Mouse (Mus musculus) embryo, embryonic 10.5 days (tissue): ENCODE results near the gene Apoc4.
A peak's percentile ranks its signal among the peaks of the same experiment; 100 is the strongest.

Source experiments
- DNase-seq: peaks from one replicate; pipeline ENCODE4 v3.0.0-alpha.2; 2015; ENCODE audit warnings: low spot score

Apoc4 gene

DNA sequence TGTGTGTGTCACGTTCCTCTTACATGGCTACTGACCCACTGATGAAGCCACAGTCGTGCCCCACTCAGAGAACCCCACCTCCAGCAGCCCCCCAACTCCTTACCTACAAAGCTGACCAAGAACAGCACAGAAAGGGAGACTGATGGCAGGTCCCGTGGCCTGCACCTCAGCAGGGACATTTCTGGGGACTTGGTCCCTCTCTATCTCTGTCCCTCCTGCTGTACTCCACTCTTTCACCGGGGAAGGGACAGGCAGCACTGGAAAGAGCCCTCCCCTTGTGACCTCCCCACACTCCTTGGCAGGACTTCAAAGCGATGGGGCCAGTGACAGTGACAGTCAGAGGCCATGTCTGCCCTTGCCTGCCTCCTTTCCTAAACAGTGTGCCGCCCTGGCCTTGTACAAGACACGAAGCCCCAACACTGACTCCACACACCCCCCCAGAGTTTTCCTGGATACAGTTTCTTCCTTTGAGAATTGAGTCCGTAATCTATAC lies at the start of gene Apoc4, which contains the start of gene Gm44805:
TSS of gene Apoc4 (minus strand) at position 278 of the 493 bp plus-strand sequence.
TSS of gene Gm44805 (minus strand) at position 222 of the 493 bp plus-strand sequence.
- no peak for DNase-seq

DNA sequence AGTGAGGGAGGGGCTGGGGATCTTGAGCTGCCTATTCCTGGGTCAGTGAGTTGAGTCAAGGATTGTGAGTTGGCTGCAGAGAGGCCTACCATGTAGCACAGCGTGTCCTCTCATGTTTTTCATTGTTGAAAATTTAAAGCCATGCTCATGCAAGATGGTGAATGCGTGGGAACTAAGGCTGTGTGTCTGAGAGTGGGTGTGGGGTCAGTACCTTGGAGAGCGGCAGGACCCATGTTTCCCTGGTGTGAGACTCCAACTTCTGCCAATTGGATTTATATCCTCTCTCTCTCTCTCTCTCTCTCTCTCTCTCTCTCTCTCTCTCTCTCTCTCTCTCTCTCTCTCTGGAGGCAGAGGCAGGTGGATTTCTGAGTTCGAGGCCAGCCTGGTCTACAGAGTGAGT lies 45.3 kb upstream of the Apoc4 start:
- no peak for DNase-seq

- no peak for DNase-seq
These were observed 42.9 kb upstream of the Apoc4 start for GRCm38 (mm10) chr7:19724167-19724566.

GRCm38 (mm10) chr7:19722754-19723195 lies 41.5 kb upstream of the Apoc4 start:
- DNase-seq, result no peak

DNA sequence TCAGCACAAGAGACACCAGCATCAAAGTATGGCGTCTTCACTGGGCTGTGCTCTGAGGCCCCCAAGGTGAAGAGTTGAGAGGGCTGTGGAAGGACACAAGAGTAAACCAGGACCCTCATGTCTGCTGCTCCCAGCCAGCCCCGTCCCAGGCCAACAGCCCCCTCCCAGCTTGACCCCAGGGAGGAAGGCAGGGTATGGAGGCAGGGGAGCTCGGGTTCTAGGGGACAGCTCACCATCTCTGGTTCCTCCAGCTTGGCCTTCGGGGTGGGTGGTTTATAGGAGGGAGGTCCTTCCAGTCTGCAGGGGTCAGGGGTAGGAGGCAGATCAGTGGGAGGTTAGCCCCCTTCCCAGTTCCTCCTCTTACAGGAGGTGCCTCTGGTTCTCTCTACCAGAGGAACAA lies 37.9 kb upstream of the Apoc4 start:
- DNase-seq, result no peak

- no peak for DNase-seq
These were observed 37.1 kb upstream of the Apoc4 start for GRCm38 (mm10) chr7:19718297-19718952.

- DNase-seq, result no peak
These were observed 36.1 kb upstream of the Apoc4 start for GRCm38 (mm10) chr7:19717346-19717745.

GRCm38 (mm10) chr7:19716822-19717221 lies 35.5 kb upstream of the Apoc4 start:
- DNase-seq, result no peak

- no peak for DNase-seq
These were observed 34.9 kb upstream of the Apoc4 start for GRCm38 (mm10) chr7:19716055-19716682.

DNA sequence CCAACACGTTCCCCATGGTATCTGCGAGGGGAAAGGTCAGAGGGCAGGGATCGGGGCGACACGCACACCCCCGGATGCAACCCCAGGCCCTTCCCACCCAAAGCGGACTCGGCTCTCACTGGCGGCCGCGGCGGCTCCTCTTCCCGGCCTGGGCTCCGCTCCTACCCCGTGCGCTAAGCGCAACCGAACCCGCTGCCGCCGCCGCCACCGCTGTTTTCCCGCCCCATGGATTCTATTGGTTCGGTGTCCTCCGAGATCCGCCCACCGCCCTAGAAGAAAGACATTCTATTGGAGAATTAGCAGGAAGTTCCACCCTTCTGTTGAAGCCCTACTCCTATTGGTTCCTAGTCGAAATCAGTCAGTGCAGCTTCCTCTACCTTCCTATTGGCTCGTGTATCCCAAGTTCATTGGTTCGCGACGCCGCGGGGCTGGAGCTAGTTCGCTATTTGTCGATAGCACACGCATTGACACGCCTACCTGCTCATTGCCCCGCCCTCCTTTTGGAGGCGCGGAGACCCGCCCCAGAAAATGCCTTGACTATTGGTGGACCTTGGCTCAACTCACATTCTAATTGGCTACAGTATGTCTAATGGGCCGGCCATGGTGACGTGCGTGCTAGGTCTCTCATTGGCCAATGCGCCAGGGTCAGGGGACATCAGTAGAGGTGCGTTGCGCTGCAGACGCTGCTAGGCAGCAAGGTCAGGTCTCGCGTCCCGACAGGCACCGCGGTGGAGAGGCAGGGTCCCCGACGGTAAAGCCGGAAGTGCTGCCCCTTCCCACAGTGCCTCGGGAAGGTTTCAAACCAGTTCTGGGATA lies 34.2 kb upstream of the Apoc4 start, which contains the start of gene Tomm40:
TSS of gene Tomm40 (minus strand) at position 200 of the 816 bp plus-strand sequence.
- peak; percentile 100 for DNase-seq

- no peak for DNase-seq
These were observed 33.6 kb upstream of the Apoc4 start for GRCm38 (mm10) chr7:19714836-19715235.

DNA sequence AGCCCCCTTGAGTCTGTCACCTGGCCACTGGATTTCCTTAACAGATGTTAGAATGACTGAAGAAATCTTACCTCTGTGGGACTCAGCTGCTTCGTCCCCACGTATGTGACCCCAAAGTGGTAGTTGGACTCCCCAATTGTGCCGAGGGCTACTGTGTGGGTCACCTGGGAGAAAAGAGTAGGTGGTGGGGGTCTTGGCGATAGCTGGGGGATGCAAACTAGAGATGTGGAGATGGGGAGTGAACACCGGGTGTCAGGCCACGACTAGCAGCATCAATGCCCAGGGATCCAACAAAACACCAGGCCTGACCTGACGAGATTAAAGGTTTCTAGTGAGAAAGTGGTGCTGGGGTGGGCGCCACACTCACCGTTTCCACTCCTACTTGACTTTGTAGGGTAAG lies 32.3 kb upstream of the Apoc4 start:
- DNase-seq, result no peak

- DNase-seq, result peak; percentile 38
These were observed 31.9 kb upstream of the Apoc4 start for GRCm38 (mm10) chr7:19713196-19713595.

DNA sequence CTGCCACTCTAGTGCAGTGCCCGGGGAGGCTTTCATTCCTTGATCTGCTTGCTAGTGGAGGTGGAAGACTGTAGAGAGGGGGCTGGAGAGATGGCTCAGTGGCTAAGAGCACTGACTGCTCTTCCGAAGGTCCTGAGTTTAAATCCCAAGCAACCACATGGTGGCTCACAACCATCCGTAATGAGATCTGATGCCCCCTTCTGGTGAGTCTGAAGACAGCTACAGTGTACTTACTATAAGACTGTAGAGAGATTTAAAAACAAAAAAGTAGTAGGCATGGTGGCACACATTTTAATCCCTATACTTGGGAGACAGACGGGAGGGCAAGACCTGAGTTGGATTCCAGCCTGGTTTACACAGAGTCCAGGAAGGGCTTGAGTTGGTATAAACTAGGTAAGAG lies 31.1 kb upstream of the Apoc4 start:
- DNase-seq, result peak; percentile 33

DNA sequence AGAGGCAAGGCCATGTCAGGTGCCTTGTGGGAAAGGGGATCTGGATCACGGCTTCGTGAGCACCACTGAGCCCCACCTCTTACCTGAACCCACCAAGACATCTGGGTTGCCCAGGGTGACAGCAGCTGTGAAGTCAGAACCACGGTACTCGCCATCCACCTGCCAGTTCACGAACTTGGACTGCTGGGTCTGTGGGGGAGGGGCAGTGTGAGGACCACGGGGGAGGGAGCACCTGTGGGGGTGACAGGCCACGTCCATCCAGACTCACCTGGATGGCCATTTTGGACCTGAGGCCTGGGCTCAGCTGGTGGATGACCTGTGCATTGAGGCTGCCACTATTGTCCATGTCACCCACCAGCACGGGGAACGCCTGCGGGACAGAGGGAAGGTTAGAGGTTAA lies 29.4 kb upstream of the Apoc4 start:
- no peak for DNase-seq

DNA sequence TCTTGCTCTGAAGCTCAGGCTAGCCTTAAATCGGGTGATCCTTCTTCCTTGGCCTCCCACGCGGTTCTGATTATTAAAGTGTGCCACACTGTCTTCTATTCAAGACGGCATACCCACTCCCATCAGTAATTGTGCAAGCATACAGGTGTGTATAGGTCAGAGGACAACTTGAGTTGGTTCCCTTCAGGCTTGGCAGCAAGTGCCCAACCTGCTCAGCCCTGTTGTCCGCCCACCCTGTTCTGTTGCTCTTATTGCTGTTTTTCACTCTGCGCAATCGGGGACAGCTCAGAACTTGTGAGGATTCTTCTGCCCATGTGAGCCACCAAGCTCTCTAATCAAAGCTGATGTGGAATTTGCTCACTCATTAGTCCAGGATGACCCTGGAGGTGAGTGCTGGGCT lies 24.0 kb upstream of the Apoc4 start:
- no peak for DNase-seq

DNA sequence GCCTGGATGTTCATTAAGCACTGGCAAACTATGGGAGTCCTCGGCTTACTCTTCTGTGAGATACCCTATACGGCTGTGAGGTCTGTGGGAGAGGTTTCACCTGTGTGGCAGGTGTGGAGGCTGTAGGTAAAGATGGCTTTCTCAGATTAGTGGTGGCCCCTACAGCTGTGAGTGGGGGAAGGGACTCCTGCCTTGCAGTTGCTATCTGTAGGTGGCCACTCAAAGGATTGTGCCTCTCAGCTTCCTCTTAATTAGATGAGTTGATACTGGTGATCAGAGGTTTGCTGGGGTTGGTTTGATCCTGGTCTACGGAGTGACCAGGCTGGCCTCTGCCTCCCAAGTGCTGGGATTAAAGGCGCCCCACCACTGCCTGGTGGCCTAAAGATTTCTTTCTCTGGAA lies 23.2 kb upstream of the Apoc4 start:
- DNase-seq, result no peak

DNA sequence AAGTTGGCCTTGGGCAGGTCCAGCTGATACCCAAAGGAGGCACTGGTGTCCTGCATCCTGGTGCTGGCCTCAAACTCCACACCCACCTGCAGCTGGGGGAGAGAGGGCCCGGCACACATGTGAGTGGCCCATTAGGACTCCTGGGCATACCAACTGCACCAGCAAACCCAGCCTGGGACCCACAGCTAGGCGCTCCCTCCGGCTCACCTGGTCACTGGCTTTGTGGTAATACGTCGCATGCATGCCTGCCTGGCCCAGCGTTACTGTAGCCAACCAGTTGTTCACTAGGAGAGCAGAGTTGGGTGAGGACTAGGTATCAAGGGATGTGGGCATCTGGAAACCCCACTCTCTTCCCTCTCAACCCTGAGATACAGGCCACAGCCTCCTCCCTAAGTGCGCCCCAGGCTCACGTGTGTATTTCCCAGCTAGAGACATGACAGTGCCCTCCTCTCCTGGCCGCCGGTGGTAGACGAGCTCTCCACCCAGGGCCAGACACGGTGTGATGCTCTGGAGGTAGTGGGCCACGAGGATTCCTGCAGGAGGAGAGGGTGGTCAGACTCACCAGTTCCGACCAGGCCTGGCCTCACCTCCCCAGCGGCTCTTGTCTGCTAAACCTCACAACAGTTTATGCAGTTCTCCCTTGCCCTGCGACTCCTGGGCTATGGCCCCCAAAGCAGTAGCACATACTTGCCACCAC lies 21.7 kb upstream of the Apoc4 start:
- DNase-seq, result no peak

DNA sequence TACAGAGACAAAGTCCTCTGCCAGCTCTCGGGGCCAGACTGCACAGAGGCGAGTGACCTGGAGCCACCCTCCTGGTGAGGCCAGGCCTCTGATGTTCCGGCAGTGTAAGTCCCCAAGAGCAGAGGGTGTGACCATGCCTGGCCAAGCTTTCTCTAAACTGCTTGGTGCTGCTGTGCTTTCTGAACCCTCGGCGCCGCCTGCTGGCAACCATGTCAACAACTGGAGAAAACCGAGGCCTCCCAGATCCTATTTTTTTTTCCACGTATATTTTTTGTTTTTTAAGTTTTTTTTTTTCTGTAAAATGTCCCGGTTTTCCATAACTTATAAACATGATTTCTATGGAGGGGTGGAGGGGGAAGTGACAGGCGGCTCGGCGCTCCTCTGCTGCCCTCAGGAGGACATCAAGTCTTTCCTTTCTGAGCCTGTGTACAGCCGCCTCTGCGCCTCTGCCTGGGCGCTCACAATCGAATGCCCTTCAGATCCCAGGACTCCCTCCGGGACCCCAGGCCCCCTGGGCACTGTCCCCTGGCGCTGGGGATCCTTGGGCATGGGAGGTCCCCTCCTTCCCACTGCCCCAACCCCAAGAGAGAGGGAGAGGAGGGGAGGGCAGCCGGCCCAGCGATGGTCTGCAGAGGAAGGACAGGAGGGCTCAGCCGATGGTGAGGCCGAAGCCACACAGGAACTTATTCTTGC lies 19.9 kb upstream of the Apoc4 start:
- peak; percentile 80 for DNase-seq

- DNase-seq, result no peak
These were observed 19.2 kb upstream of the Apoc4 start for GRCm38 (mm10) chr7:19700299-19701068.

DNA sequence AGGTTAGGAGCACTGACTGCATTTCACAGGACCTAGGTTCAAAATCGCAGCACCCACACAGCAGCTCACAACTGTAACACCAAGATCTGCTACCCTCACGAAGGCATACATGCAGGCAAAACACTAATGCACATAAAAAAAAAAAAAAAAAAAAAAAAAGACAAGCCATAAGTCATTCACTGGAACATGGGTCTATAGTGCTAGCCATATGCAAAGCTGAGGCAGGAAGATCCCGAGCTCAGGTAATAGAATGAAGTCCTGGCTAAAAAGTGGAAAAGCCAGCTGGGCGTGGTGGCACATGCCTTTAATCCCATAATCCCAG lies 18.5 kb upstream of the Apoc4 start:
- no peak for DNase-seq
